Mouse (Mus musculus): ENCODE measurements around the gene B2m. TPM values are rescaled to one million over a fixed set of nuclear protein-coding genes. Genes with fewer than 3 reads are reported as not detected.

The B2m gene
- polyA plus RNA-seq, 1 experiment from 2014 or later = 426 TPM

Other genes starting within 250 kb of the B2m start
- 15.9 and 16.9 TPM in 2 replicates for gene Ctdspl2, start 191.7 kb upstream of the B2m start, polyA plus RNA-seq (2015; fragmentation: Nextera tagmentation; extraction: Ambion mirVana)
- gene Mageb3, start 191.6 kb upstream of the B2m start, polyA plus RNA-seq (2015; fragmentation: Nextera tagmentation; extraction: Ambion mirVana) = 0.05 TPM in 1 of 2 replicates, not detected in the other
- 7.4 and 7.8 TPM in 2 replicates for gene Eif3j1, start 119.1 kb upstream of the B2m start, polyA plus RNA-seq (2015; fragmentation: Nextera tagmentation; extraction: Ambion mirVana)
- 3.2 and 3.5 TPM in 2 replicates for gene Spg11, start 29.3 kb upstream of the B2m start, polyA plus RNA-seq (2015; fragmentation: Nextera tagmentation; extraction: Ambion mirVana)
- gene Trim69, start 13.0 kb downstream of the B2m start, polyA plus RNA-seq (2015; fragmentation: Nextera tagmentation; extraction: Ambion mirVana) = 0.05 and 0.07 TPM in 2 replicates
- gene Patl2, start 38.5 kb downstream of the B2m start, polyA plus RNA-seq (2015; fragmentation: Nextera tagmentation; extraction: Ambion mirVana) = 0.04 and 0.07 TPM in 2 replicates
- not detected in 2 replicates for gene Terb2, start 38.6 kb downstream of the B2m start, polyA plus RNA-seq (2015; fragmentation: Nextera tagmentation; extraction: Ambion mirVana)
- gene Sord, start 87.1 kb downstream of the B2m start, polyA plus RNA-seq (2015; fragmentation: Nextera tagmentation; extraction: Ambion mirVana) = 193 and 196 TPM in 2 replicates
- gene Duox2, start 150.8 kb downstream of the B2m start, polyA plus RNA-seq (2015; fragmentation: Nextera tagmentation; extraction: Ambion mirVana) = not detected in 2 replicates
- gene Duoxa2, start 151.2 kb downstream of the B2m start, polyA plus RNA-seq (2015; fragmentation: Nextera tagmentation; extraction: Ambion mirVana) = not detected in 2 replicates
- 0.05 TPM in 1 of 2 replicates, not detected in the other for gene Duoxa1, start 166.0 kb downstream of the B2m start, polyA plus RNA-seq (2015; fragmentation: Nextera tagmentation; extraction: Ambion mirVana)
- not detected in 2 replicates for gene Duox1, start 168.0 kb downstream of the B2m start, polyA plus RNA-seq (2015; fragmentation: Nextera tagmentation; extraction: Ambion mirVana)
- 0.89 and 1.3 TPM in 2 replicates for gene Shf, start 221.5 kb downstream of the B2m start, polyA plus RNA-seq (2015; fragmentation: Nextera tagmentation; extraction: Ambion mirVana)

Data from liver, embryonic 16.5 days (tissue).